Mouse (Mus musculus) urinary bladder, postnatal 14 days (tissue): ENCODE results near the gene Lcn8.
A peak's percentile ranks its signal among the peaks of the same experiment; 100 is the strongest.

Experiments
- DNase-seq: peaks from one replicate; pipeline ENCODE4 v3.0.0; 2021; ENCODE audit warnings: low spot score

Lcn8 gene

GRCm38 (mm10) chr2:25652902-25653301 lies at the start of gene Lcn8:
Gene Lcn8, plus strand, starts transcription at chr2:25653120.
- no peak for DNase-seq

- peak; percentile 91 for DNase-seq
Measured at GRCm38 (mm10) chr2:25607761-25608622, 44.9 kb upstream of the Lcn8 start, which contains the start of gene Rabl6. Gene Rabl6, minus strand, starts transcription at chr2:25608521.

GRCm38 (mm10) chr2:25608671-25609070 lies 44.2 kb upstream of the Lcn8 start:
- no peak for DNase-seq

- DNase-seq, result no peak
Measured at GRCm38 (mm10) chr2:25616398-25616797, 36.5 kb upstream of the Lcn8 start.

- no peak for DNase-seq
Measured at GRCm38 (mm10) chr2:25617578-25617977, 35.3 kb upstream of the Lcn8 start, which contains the start of gene Ccdc183. Gene Ccdc183, minus strand, starts transcription at chr2:25617678.

GRCm38 (mm10) chr2:25620386-25620785 lies 32.5 kb upstream of the Lcn8 start:
- DNase-seq, result no peak

GRCm38 (mm10) chr2:25620852-25621228 lies 32.1 kb upstream of the Lcn8 start:
- DNase-seq, result no peak

GRCm38 (mm10) chr2:25621229-25622200 lies 31.4 kb upstream of the Lcn8 start, which contains the start of gene Tmem141:
Gene Tmem141, minus strand, starts transcription at chr2:25622005.
- peak; percentile 94 for DNase-seq

- DNase-seq, result no peak
Measured at GRCm38 (mm10) chr2:25625986-25626385, 26.9 kb upstream of the Lcn8 start.

GRCm38 (mm10) chr2:25627811-25628210 lies 25.1 kb upstream of the Lcn8 start, which contains the start of gene Fcna:
Gene Fcna, minus strand, starts transcription at chr2:25628030.
- no peak for DNase-seq

- DNase-seq, result no peak
Measured at GRCm38 (mm10) chr2:25628738-25629137, 24.2 kb upstream of the Lcn8 start.

- DNase-seq, result no peak
Measured at GRCm38 (mm10) chr2:25633616-25634015, 19.3 kb upstream of the Lcn8 start.

GRCm38 (mm10) chr2:25634046-25634445 lies 18.9 kb upstream of the Lcn8 start:
- no peak for DNase-seq

- peak; percentile 41 for DNase-seq
Measured at GRCm38 (mm10) chr2:25639890-25640289, 13.0 kb upstream of the Lcn8 start.

- DNase-seq, result peak; percentile 23
Measured at GRCm38 (mm10) chr2:25654502-25654901, 1.6 kb downstream of the Lcn8 start.

GRCm38 (mm10) chr2:25656691-25657090 lies 3.8 kb downstream of the Lcn8 start:
- DNase-seq, result peak; percentile 18

- no peak for DNase-seq
Measured at GRCm38 (mm10) chr2:25657246-25657645, 4.3 kb downstream of the Lcn8 start.

- no peak for DNase-seq
Measured at GRCm38 (mm10) chr2:25657652-25658051, 4.7 kb downstream of the Lcn8 start, which contains the start of gene Lcn5. Gene Lcn5, plus strand, starts transcription at chr2:25657952.

GRCm38 (mm10) chr2:25660279-25660678 lies 7.4 kb downstream of the Lcn8 start:
- no peak for DNase-seq

GRCm38 (mm10) chr2:25661245-25661970 lies 8.5 kb downstream of the Lcn8 start:
- DNase-seq, result no peak

- DNase-seq, result peak; percentile 75
Measured at GRCm38 (mm10) chr2:25663511-25663910, 10.6 kb downstream of the Lcn8 start.

GRCm38 (mm10) chr2:25664125-25664524 lies 11.2 kb downstream of the Lcn8 start:
- no peak for DNase-seq
